Mouse (Mus musculus): ENCODE measurements at regions not wholly inside any gene's neighbourhood (a gene's known extent, or its start where the extent isn't known, plus 50 kb on each side); places are given as distances from the start of the nearest gene placed in this dataset.
A peak's percentile ranks its signal among the peaks of the same experiment; 100 is the strongest.
"Not testable (repeated sequence)": the region's sequence is repeated elsewhere in the genome, so short reads cannot be mapped to it uniquely, and the experiment has no call there.

GRCm38 (mm10) chr1:141246125-141246524 is 1000.2 kb downstream of the Kcnt2 start:
- not testable (repeated sequence) for DNase-seq (ENCODE audit: extremely low spot score in 1 of 2, low spot score in 1 of 2)

- DNase-seq (ENCODE audit: extremely low spot score in 1 of 2, low spot score in 1 of 2) = no peak
Measured at GRCm38 (mm10) chr1:141274738-141275137, 1028.8 kb downstream of the Kcnt2 start.

GRCm38 (mm10) chr1:141281513-141281912 is 1035.6 kb downstream of the Kcnt2 start:
- no peak for DNase-seq (ENCODE audit: extremely low spot score in 1 of 2, low spot score in 1 of 2)

DNA sequence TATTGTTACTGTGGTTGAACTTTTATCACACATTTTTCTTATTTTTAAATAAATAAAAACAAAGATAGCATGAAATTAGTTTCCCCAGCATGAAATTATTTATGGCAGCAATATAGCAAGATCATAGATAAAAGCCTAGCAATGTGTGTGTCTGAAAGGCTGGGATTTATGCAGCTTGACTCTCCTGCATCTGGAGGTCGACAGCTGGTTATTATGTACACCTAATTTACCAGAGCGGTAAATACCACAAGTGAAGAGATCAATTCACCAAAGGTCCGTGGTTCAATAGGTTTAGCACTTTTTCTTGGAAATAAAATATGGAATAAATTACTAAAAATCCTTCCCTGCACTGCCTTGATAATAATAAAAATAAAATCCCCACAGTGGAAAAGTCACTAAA is 1077.0 kb downstream of the Kcnt2 start:
- DNase-seq (ENCODE audit: extremely low spot score in 1 of 2, low spot score in 1 of 2) = no peak

- no peak for DNase-seq (ENCODE audit: extremely low spot score in 1 of 2, low spot score in 1 of 2)
Measured at GRCm38 (mm10) chr1:141338073-141338472, 1092.1 kb downstream of the Kcnt2 start.

DNA sequence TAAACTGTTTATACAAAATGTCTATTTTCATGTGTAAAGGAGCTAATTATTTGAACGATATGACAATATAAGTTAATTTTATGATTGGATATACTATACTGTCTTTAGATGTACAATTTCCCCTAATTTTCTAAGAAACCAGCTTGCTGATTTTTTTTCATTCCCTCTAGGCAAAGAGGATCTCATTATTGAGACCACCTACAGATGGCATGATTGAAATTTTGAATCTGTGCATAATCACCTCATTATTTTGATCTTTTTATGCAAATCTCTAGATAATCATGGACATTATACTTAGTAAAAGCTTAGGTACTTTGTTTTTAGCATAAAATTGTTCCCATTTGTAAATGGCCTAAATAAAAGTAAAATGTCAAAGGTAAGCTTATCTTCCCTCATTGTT is 1123.5 kb downstream of the Kcnt2 start:
- no peak for DNase-seq (ENCODE audit: extremely low spot score in 1 of 2, low spot score in 1 of 2)

- DNase-seq (ENCODE audit: extremely low spot score in 1 of 2, low spot score in 1 of 2) = no peak
Measured at GRCm38 (mm10) chr1:141375966-141376365, 1130.0 kb downstream of the Kcnt2 start.

DNA sequence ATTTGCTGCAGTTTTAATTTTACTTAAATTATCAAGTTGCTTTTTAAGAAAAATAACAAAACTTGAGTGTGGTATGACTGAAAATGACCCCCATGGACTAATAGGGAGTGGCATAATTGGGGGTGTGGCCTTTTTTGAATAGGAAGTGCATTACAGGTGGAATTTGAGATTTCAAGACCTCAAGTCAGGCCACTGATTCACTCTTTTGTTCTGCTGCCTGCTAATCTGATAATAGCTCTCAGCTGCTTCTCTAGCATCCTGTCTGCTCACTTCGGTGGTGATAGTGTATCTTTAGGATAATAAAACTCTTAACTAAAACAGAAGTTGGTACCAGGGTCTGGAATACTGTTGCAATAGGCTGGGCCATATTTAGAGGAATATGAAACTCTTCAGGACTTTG is 1155.4 kb downstream of the Kcnt2 start:
- DNase-seq (ENCODE audit: extremely low spot score in 1 of 2, low spot score in 1 of 2) = no peak

- DNase-seq (ENCODE audit: extremely low spot score in 1 of 2, low spot score in 1 of 2) = peak; percentile 76 to 87
Measured at GRCm38 (mm10) chr1:141429675-141430074, 1183.7 kb downstream of the Kcnt2 start.

- peak in 1 of 2 experiments; percentile 3 for DNase-seq (ENCODE audit: extremely low spot score in 1 of 2, low spot score in 1 of 2)
Measured at GRCm38 (mm10) chr1:141430117-141430516, 1184.2 kb downstream of the Kcnt2 start.

DNA sequence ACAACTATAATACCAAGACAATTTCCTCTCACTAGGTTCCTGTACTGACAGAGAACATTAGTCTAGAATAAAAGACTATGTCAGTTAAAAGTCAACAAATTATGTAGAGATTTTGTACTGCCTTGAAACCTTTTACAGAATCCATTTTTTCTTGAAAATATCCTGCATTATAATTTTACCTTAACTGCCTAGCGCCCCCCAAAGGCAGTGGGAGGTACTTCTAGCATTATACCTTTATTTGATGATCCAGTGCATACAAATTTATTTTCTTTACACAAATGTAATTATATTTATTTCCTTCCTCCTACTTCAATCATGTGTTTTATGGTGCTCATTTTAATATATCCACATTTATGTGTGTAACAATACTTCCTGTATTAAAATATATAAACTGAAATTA is 1189.5 kb downstream of the Kcnt2 start:
- DNase-seq (ENCODE audit: extremely low spot score in 1 of 2, low spot score in 1 of 2) = no peak

- DNase-seq (ENCODE audit: extremely low spot score in 1 of 2, low spot score in 1 of 2) = no peak
Measured at GRCm38 (mm10) chr1:141440234-141440633, 1194.3 kb downstream of the Kcnt2 start.

DNA sequence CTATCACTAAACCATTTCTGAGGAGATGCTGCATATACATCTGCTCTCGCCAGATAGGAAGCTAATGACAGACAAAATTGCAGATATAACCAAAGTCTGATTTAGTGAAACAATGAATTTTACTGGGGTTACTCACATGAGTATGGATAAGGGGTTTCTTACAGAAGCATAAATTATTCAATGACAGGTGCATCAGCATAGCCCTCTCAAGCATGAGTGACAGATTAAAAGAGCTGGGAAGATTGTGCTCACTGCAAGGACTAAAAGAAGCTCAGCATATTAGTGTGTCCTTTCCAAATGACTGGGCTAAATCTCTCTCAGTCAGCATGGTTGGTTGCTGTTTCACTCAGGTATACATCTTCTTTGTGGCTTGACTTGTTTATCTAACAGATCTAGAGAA is 1205.0 kb downstream of the Kcnt2 start:
- no peak for DNase-seq (ENCODE audit: extremely low spot score in 1 of 2, low spot score in 1 of 2)

DNA sequence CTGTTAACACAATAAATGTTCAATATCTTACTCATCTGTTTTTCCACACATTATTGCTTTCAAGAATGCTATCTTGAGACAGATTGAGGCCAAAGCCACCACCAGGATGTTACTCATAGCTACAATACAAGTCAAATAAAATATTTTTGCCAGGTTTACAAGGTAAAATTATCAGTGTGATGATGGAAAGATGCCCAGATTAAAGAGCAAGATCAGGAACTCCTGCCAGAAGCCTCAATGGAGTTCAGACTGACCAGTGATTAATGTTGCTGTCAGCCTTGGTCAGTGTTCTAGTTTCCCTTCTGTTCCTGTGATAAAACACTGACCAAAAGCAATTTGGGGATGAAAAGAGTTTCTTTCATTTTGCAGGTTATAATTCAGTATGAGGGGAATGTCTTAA is 1218.6 kb downstream of the Kcnt2 start:
- no peak for DNase-seq (ENCODE audit: extremely low spot score in 1 of 2, low spot score in 1 of 2)

Data from frontal cortex, adult 2 months (tissue).